Mouse (Mus musculus): Measurements from ENCODE around the gene Slc27a3.

The Slc27a3 gene

GRCm38 (mm10) chr3:90391004-90391403 lies 1.3 kb upstream of the Slc27a3 start:
- no peak for DNase-seq (ENCODE audit: low read depth)

- no peak for DNase-seq (ENCODE audit: low read depth)
These were observed 820 bp downstream of the Slc27a3 start for GRCm38 (mm10) chr3:90388726-90389510.

GRCm38 (mm10) chr3:90388192-90388591 lies 1.5 kb downstream of the Slc27a3 start:
- DNase-seq (ENCODE audit: low read depth): no peak

- no peak for DNase-seq (ENCODE audit: low read depth)
These were observed 2.3 kb downstream of the Slc27a3 start for GRCm38 (mm10) chr3:90387483-90387882.

- DNase-seq (ENCODE audit: low read depth): no peak
These were observed 2.9 kb downstream of the Slc27a3 start for GRCm38 (mm10) chr3:90386817-90387216.

GRCm38 (mm10) chr3:90384851-90385375 lies 4.8 kb downstream of the Slc27a3 start:
- DNase-seq (ENCODE audit: low read depth): no peak

- DNase-seq (ENCODE audit: low read depth): no peak
These were observed 6.0 kb downstream of the Slc27a3 start for GRCm38 (mm10) chr3:90383690-90384089.

- DNase-seq (ENCODE audit: low read depth): no peak
These were observed 8.0 kb downstream of the Slc27a3 start for GRCm38 (mm10) chr3:90381727-90382126.

GRCm38 (mm10) chr3:90378496-90378895 lies 11.2 kb downstream of the Slc27a3 start:
- DNase-seq (ENCODE audit: low read depth): no peak

GRCm38 (mm10) chr3:90376247-90376585 lies 13.5 kb downstream of the Slc27a3 start:
- DNase-seq (ENCODE audit: low read depth): no peak

GRCm38 (mm10) chr3:90375562-90376246 lies 14.0 kb downstream of the Slc27a3 start:
- no peak for DNase-seq (ENCODE audit: low read depth)

- DNase-seq (ENCODE audit: low read depth): no peak
These were observed 15.4 kb downstream of the Slc27a3 start for GRCm38 (mm10) chr3:90374368-90374767.

- no peak for DNase-seq (ENCODE audit: low read depth)
These were observed 16.2 kb downstream of the Slc27a3 start for GRCm38 (mm10) chr3:90373432-90374028.

GRCm38 (mm10) chr3:90372817-90373216 lies 16.9 kb downstream of the Slc27a3 start:
- DNase-seq (ENCODE audit: low read depth): no peak

GRCm38 (mm10) chr3:90371857-90372256 lies 17.9 kb downstream of the Slc27a3 start:
- DNase-seq (ENCODE audit: low read depth): no peak

- DNase-seq (ENCODE audit: low read depth): no peak
These were observed 20.7 kb downstream of the Slc27a3 start for GRCm38 (mm10) chr3:90369041-90369440.

GRCm38 (mm10) chr3:90367001-90367632 lies 22.6 kb downstream of the Slc27a3 start:
- no peak for DNase-seq (ENCODE audit: low read depth)

- no peak for DNase-seq (ENCODE audit: low read depth)
These were observed 27.4 kb downstream of the Slc27a3 start for GRCm38 (mm10) chr3:90362346-90362745.

GRCm38 (mm10) chr3:90361476-90361875 lies 28.3 kb downstream of the Slc27a3 start:
- no peak for DNase-seq (ENCODE audit: low read depth)

GRCm38 (mm10) chr3:90359230-90359629 lies 30.5 kb downstream of the Slc27a3 start:
- no peak for DNase-seq (ENCODE audit: low read depth)

GRCm38 (mm10) chr3:90357959-90358358 lies 31.8 kb downstream of the Slc27a3 start:
- DNase-seq (ENCODE audit: low read depth): no peak

GRCm38 (mm10) chr3:90347847-90348246 lies 41.9 kb downstream of the Slc27a3 start:
- DNase-seq (ENCODE audit: low read depth): no peak

All from fibroblast of lung, adult 2 months (primary cell).